Mouse (Mus musculus) thymus, adult 2 months (tissue): ENCODE results near the gene Vgf. TPM values are rescaled to one million over a fixed set of nuclear protein-coding genes. Genes with fewer than 3 reads are reported as not detected.
A peak's percentile ranks its signal among the peaks of the same experiment; 100 is the strongest.

Experiments
- DNase-seq: peaks from one replicate; pipeline ENCODE4 v3.0.0; 2021
- H3K27ac ChIP-seq: fragments of 200-500 bp; 2 replicates; pipeline ENCODE4 v1.5.1; 2012; ENCODE audit warnings: low read length, control low read depth; ENCODE audit not compliant: control insufficient read depth, insufficient read depth
- H3K27me3 ChIP-seq: fragments of 200-500 bp; 2 replicates; pipeline ENCODE4 v1.6.1; 2012; ENCODE audit warnings: mild to moderate bottlenecking, low read length, moderate library complexity, mixed read lengths; ENCODE audit not compliant: control insufficient read depth, insufficient read depth
- H3K36me3 ChIP-seq: fragments of 200-500 bp; 2 replicates; pipeline ENCODE4 v1.6.1; 2012; ENCODE audit warnings: mild to moderate bottlenecking, low read length, moderate library complexity; ENCODE audit not compliant: control insufficient read depth, insufficient read depth
- H3K4me1 ChIP-seq: fragments of 200-500 bp; replicated peaks from 2 replicates; pipeline ENCODE4 v1.6.1; 2012; ENCODE audit warnings: low read length; ENCODE audit not compliant: control insufficient read depth, insufficient read depth
- H3K4me3 ChIP-seq: fragments of 200-500 bp; 2 replicates; pipeline ENCODE4 v1.5.1; 2012; ENCODE audit warnings: mild to moderate bottlenecking, low read length, control low read depth, moderate library complexity; ENCODE audit not compliant: control insufficient read depth, insufficient read depth
- CTCF ChIP-seq: fragments of 200-500 bp; IDR thresholded peaks from 2 replicates; pipeline ENCODE4 v1.5.1; 2012; ENCODE audit warnings: mild to moderate bottlenecking, control low read depth, low read length, moderate library complexity, borderline replicate concordance; ENCODE audit not compliant: control insufficient read depth, poor library complexity, insufficient read depth; ENCODE audit errors: extremely low read depth
- POLR2A ChIP-seq: fragments of 200-500 bp; IDR thresholded peaks from 2 replicates; pipeline ENCODE4 v1.6.1; 2012; ENCODE audit warnings: mild to moderate bottlenecking, low read length, control low read depth, moderate library complexity; ENCODE audit not compliant: control insufficient read depth, poor library complexity, insufficient read depth; ENCODE audit errors: extremely low read depth
- WGBS: fragments of 180-500 bp; shearing (Covaris S2); methylation state at CpG from one replicate; pipeline ENCODE4 v1.1.7; 2018; 5-methylcytosine and 5-hydroxymethylcytosine counted together
- polyA plus RNA-seq: library from polyadenylated mRNA; depleted of rRNA; stranded (reverse); fragments of >200 nt; gene quantifications from 2 replicates; pipeline ENCODE4 v1.2.3, GENCODE M21; 2012

Gene Vgf
- polyA plus RNA-seq, 1 experiment, result 0.58 TPM

DNA sequence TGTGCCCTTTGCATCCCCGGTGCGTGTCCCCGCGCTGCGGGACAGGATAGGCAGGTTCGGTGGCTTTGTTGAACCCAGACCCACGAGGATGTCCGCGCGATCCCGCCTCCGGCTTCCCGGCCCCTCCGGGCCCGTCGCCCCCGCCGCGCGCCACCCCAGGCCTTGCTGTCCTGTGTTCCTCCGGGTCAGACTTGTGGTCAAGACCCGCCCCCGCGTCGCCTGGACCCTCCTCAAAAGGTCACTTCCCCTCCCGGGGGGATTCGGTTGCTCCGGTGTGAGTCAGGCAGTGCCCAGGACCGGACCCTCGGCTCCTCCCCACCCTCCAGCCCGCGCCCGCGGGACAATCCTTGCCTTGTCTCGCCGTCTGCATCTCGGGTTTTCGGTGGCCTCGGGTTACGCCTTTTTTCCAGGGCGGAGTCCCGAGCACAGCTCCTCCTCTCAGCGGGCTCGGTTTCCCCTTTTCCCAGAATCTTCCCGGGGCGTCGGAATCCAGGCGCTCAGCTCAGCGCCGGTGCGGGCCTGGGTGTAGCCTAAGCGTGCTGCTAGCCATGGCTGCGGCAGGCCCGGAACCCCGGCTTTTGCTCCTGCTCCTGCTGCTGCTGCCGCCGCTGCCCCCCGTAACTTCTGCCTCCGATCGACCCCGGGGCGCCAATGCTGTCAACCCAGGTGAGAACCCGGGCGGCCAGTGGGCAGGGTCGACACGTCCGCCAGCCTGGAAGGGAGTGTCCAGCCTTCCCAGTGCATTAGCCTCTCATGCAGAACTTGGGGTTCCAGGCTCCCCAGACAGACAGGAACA, 38.9 kb upstream of the Vgf start:
- peak; percentile 67 for DNase-seq
- no peaks in the 10 kb centered on the region for H3K36me3 ChIP-seq
- TF ChIP-seq CTCF (0 out of 2 replicates have a peak, but pooled peaks have one; percentile 36), POLR2A (no peak)
- no peak overlapping the region for H3K27ac ChIP-seq
- peaks cover 14% of the 10 kb centered on the region for H3K4me1 ChIP-seq
- under 1% methylated on average over 67 of the region's 67 CpGs for WGBS
- H3K4me3 ChIP-seq, result peak overlapping the region; percentile 82
- H3K27me3 ChIP-seq, result no peaks in the 10 kb centered on the region

GRCm38 (mm10) chr5:136987934-136988271, 38.3 kb upstream of the Vgf start, which contains the start of gene Znhit1:
Gene Znhit1 (minus strand): TSS chr5:136988021.
- Histone ChIP-seq H3K27me3 (no peaks in the 10 kb centered on the region), H3K4me3 (peak within 1 kb of the TSS; percentile 82), H3K36me3 (no peaks in the 10 kb centered on the region), H3K4me1 (peaks cover 14% of the 10 kb centered on the region), H3K27ac (no peak within 1 kb of the TSS)
- WGBS, result 4% methylated on average over 12 of the region's 12 CpGs
- no peak for DNase-seq
- TF ChIP-seq CTCF, result no peak

DNA sequence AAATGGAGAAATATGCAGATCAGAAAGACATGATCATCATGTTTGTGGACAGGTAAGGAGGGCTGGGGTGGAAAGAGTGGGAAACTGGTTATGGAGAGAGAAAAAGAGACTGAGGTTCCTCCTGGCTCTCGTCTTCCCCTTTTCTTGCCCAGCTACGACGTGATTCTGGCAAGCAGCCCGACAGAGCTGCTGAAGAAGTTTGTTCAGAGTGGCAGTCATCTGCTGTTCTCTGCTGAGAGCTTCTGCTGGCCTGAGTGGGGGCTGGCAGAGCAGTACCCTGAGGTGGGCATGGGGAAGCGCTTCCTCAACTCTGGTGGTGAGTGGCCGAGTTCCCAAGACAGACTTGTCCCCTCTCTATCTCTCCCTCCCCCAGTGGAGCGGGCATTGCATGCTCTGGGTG, 37.8 kb upstream of the Vgf start:
- TF ChIP-seq CTCF, result no peak
- no peak for TF ChIP-seq POLR2A
- H3K27ac ChIP-seq, result no peak overlapping the region
- no peaks in the 10 kb centered on the region for H3K27me3 ChIP-seq
- H3K36me3 ChIP-seq, result no peaks in the 10 kb centered on the region
- 51% methylated on average over 7 of the region's 7 CpGs for WGBS
- no peak overlapping the region for H3K4me3 ChIP-seq
- H3K4me1 ChIP-seq, result peaks cover 14% of the 10 kb centered on the region
- DNase-seq, result no peak

DNA sequence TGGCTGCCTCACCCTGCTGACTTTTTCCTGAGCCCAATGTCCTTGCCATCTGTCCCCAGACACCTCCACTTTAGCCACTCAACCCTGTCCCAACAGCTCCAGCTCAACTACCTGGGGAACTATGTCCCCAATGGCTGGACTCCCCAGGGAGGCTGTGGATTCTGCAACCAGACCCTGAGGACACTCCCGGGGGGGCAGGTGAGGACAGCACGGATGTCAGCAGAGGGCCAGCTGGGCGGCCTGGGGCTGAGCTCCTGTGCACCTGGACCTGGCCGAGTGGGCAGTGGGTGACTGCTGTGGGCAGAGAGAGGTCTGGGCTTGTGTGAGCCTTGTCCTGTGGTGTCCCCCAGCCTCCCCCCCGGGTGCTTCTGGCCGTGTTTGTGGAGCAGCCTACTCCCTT, 36.4 kb upstream of the Vgf start:
- H3K27ac ChIP-seq, result no peak overlapping the region
- H3K4me3 ChIP-seq, result no peak overlapping the region
- WGBS, result 98% methylated on average over 6 of the region's 6 CpGs
- peaks cover 14% of the 10 kb centered on the region for H3K4me1 ChIP-seq
- no peaks in the 10 kb centered on the region for H3K36me3 ChIP-seq
- H3K27me3 ChIP-seq, result no peaks in the 10 kb centered on the region
- no peak for DNase-seq
- TF ChIP-seq CTCF, result no peak

DNA sequence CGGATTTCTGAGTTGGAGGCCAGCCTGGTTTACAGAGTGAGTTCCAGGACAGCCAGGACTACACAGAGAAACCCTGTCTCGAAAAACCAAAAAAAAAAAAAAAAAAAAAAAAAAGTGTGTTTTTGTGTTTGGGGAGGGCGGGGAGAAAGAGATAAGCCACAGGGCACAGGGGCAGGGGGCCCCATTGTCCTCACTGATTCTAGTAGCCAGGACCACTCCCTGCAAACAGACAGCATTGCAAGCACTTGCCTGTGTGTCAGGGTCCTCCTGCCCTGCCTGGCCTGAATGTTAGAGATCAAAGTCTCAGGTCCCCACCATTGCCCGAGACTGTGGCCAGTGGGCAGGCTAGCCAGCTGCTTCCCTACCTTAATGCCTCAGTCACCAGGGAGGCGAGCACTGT, 26.7 kb upstream of the Vgf start:
- Histone ChIP-seq H3K27me3 (no peaks in the 10 kb centered on the region), H3K4me1 (no peaks in the 10 kb centered on the region), H3K27ac (no peak overlapping the region), H3K4me3 (no peak overlapping the region), H3K36me3 (no peaks in the 10 kb centered on the region)
- WGBS, result 84% methylated on average over 5 of the region's 5 CpGs
- no peak for TF ChIP-seq CTCF
- TF ChIP-seq POLR2A, result no peak
- no peak for DNase-seq

DNA sequence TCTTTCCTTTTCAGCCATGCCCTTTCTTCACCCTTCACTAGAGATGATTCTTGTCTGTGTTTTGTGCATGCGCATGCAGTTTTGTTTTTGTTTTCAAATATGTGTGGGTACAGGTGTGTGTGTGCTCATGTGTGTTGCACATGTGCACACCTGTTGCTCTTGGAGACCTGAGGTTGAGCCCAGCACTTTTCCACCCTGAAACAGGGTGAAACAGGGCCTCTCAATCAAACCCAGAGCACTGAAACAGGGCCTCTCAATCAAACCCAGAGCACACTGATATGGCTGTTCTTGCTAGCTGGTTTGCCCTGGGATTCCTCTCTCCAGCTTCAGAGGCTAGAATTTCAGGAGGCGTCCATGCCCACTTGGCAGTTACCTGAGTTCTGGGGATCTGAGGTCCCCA, 25.6 kb upstream of the Vgf start:
- no peaks in the 10 kb centered on the region for H3K4me1 ChIP-seq
- no peak overlapping the region for H3K27ac ChIP-seq
- H3K36me3 ChIP-seq, result no peaks in the 10 kb centered on the region
- 100% methylated on average over 2 of the region's 2 CpGs for WGBS
- H3K4me3 ChIP-seq, result no peak overlapping the region
- no peaks in the 10 kb centered on the region for H3K27me3 ChIP-seq
- TF ChIP-seq CTCF (no peak), POLR2A (no peak)
- DNase-seq, result no peak

DNA sequence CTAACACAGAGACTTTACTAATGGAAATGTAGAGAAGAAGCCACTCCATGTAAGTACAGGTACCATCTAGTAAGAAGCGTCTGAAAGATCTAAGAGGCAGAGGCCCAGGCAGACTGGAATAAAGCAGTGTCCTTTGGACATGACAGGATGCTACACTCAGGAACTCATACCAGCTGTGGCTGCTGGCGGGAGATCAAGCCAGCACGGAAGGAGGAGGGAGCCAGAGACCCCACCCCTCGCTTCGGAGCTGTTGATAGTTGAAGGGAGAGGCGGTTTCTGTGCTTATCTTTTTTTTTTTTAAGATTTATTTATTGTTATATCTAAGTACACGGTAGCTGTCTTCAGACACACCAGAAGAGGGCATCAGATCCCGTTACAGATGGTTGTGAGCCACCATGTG, 18.9 kb upstream of the Vgf start:
- TF ChIP-seq CTCF (no peak), POLR2A (no peak)
- Histone ChIP-seq H3K4me3 (no peak overlapping the region), H3K4me1 (no peaks in the 10 kb centered on the region), H3K27ac (no peak overlapping the region), H3K36me3 (no peaks in the 10 kb centered on the region), H3K27me3 (no peaks in the 10 kb centered on the region)
- 54% methylated on average over 8 of the region's 8 CpGs for WGBS
- DNase-seq, result no peak
